Mouse (Mus musculus): ENCODE results near the gene Fam107b. TPM values are rescaled to one million over a fixed set of nuclear protein-coding genes. Genes with fewer than 3 reads are reported as not detected.

Gene Fam107b
- polyA plus RNA-seq, 1 experiment from 2014 or later, result 21.8 TPM

DNA sequence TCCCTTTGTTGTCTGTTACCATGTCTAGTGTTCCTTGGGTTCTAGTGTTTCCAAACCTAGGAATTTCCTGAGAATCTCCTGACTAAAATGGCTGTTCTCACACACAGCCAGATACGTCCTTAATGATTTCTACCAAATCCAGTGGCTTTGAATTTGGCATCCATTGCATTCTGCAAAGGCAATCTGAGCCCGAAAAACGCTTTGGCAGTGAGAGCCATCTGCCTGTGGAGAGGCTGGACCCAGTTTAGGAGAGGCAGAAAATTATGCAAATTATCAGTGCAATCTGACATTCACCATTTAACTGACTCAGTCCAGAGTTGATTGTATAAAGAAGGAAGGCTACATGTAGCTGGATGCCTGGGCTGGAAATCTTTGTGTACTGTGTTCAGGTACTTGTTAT, 247.3 kb downstream of the Fam107b start:
- TF ChIP-seq CTCF (IDR thresholded peaks at IDR 0.05; ENCODE audit: low read depth), result no peak
- H3K4me1 ChIP-seq (replicated peaks; ENCODE audit: control insufficient read depth, insufficient read depth, low read length), result no peaks in the 10 kb centered on the region
- no peaks in the 10 kb centered on the region for H3K27me3 ChIP-seq (replicated peaks; ENCODE audit: control insufficient read depth, insufficient read depth, low read length)
- no peak for ATAC-seq
- no peak overlapping the region for H3K4me3 ChIP-seq (ENCODE audit: low read depth, low read length)
- WGBS, result 88% methylated on average over 3 of the region's 3 CpGs
- H3K36me3 ChIP-seq (ENCODE audit: control insufficient read depth, insufficient read depth), result no peaks in the 10 kb centered on the region
- no peak overlapping the region for H3K27ac ChIP-seq (ENCODE audit: low read depth, low read length)
- H3K9ac ChIP-seq (ENCODE audit: low read depth, low read length), result no peak overlapping the region
- H3K4me2 ChIP-seq (replicated peaks; ENCODE audit: low read depth), result no peak overlapping the region
- H3K9me3 ChIP-seq (ENCODE audit: control insufficient read depth), result no peaks in the 10 kb centered on the region

DNA sequence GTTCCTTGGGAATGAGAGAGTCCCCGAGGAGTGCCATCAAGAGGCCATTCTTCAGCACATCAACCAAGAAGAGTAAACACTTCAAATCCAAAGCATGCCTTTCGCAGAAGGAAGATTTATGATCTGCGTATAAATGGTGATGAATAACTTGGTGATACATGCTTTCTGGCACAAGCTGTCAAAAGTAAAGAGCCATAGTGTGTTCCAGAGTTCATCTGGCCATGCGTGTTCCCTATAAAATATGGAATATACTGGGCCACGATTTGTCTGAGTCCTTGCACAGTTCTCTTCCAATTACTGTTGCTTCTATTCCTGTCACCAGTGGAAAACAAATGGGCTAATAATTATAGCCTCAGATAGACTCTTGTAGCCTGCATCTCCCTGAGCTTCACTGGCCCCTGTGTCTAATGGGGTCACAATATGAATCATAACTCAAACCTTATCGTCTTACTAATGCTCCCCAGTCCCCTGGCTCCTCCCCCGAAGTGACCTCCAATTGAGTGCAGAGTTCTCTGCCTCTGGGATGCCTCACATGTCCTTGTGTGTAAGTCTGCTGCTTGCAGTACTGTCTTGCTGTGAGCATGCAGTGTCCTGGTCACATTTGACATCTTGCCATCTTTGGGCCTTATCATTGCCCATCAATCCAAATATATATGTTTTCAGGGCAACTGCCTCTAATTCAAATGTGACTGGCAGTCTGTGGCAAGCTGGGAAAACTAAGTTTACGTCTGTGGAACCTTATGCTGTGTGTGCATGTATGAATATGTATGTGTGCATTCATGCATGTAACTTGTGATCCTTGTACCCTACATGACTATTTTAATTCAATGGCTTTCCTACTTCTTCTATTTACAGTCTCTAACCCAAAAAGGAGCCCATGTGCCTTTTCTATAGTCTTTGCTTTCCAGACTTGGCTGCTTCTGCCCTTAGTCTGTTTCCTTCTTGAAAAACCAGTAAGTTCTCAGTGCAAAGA, 252.5 kb downstream of the Fam107b start:
- Histone ChIP-seq H3K4me1 (replicated peaks; ENCODE audit: control insufficient read depth, insufficient read depth, low read length) (no peaks in the 10 kb centered on the region), H3K4me3 (ENCODE audit: low read depth, low read length) (no peak overlapping the region), H3K27me3 (replicated peaks; ENCODE audit: control insufficient read depth, insufficient read depth, low read length) (no peaks in the 10 kb centered on the region), H3K27ac (ENCODE audit: low read depth, low read length) (no peak overlapping the region), H3K9ac (ENCODE audit: low read depth, low read length) (no peak overlapping the region), H3K36me3 (ENCODE audit: control insufficient read depth, insufficient read depth) (no peaks in the 10 kb centered on the region), H3K9me3 (ENCODE audit: control insufficient read depth) (no peaks in the 10 kb centered on the region), H3K4me2 (replicated peaks; ENCODE audit: low read depth) (no peak overlapping the region)
- no peak for TF ChIP-seq CTCF (IDR thresholded peaks at IDR 0.05; ENCODE audit: low read depth)
- WGBS, result 34% methylated on average over 8 of the region's 8 CpGs
- ATAC-seq, result no peak

Other genes with a start within 250 kb of the Fam107b start
- gene Rpp38, start 237.8 kb upstream of the Fam107b start, polyA plus RNA-seq (2015; fragmentation: Nextera tagmentation; extraction: Ambion mirVana), result 15.4 and 15.6 TPM in 2 replicates
- 0.40 and 0.63 TPM in 2 replicates for gene Acbd7, start 234.3 kb upstream of the Fam107b start, polyA plus RNA-seq (2015; fragmentation: Nextera tagmentation; extraction: Ambion mirVana)
- gene Olah, start 173.3 kb upstream of the Fam107b start, polyA plus RNA-seq (2015; fragmentation: Nextera tagmentation; extraction: Ambion mirVana), result 2.9 and 3.1 TPM in 2 replicates
- gene Meig1, start 147.8 kb upstream of the Fam107b start, polyA plus RNA-seq (2015; fragmentation: Nextera tagmentation; extraction: Ambion mirVana), result 0.43 TPM in 1 of 2 replicates, not detected in the other
- gene Dclre1c, start 146.4 kb upstream of the Fam107b start, polyA plus RNA-seq (2015; fragmentation: Nextera tagmentation; extraction: Ambion mirVana), result 3.5 and 3.9 TPM in 2 replicates
- 2.8 and 3.1 TPM in 2 replicates for gene Suv39h2, start 95.5 kb upstream of the Fam107b start, polyA plus RNA-seq (2015; fragmentation: Nextera tagmentation; extraction: Ambion mirVana)
- 0.85 and 0.97 TPM in 2 replicates for gene Gm45902, start 57.7 kb upstream of the Fam107b start, polyA plus RNA-seq (2015; fragmentation: Nextera tagmentation; extraction: Ambion mirVana)
- gene Hspa14, start 57.7 kb upstream of the Fam107b start, polyA plus RNA-seq (2015; fragmentation: Nextera tagmentation; extraction: Ambion mirVana), result 39.9 and 41.7 TPM in 2 replicates
- 0.16 and 0.22 TPM in 2 replicates for gene Cdnf, start 57.5 kb upstream of the Fam107b start, polyA plus RNA-seq (2015; fragmentation: Nextera tagmentation; extraction: Ambion mirVana)